In the genomic region with DNA sequence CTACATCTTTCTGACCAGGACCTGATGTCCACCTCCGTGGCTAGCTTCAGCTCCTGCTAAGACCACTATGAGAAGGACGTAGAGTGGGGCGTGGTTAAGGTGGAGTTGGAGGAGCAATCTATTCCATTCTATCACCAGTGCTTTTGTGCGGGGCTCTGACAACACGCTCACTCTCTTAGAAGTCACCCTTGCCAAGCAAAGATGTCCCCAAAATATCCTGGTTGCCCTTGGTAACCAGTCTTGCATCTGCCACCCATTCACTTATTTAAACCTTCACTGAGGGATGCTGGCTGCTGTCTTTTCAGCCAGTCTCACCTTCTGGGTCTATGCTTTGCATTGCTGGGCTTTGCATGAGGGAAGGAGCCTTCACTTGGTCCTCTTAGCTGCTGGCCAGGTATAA, we compare ENCODE assay signal across 16 mouse cellular contexts.
A peak's percentile ranks its signal among the peaks of the same experiment; 100 is the strongest.
DNase-seq lines count a peak whose midpoint lies in the region; ATAC-seq lines count a peak whose summit lies in the region.
"Had no signal": no experiment of that assay in that cellular context is flagged by ENCODE, and none has a peak within 500 bp of the region (broad histone marks: within the 10 kb centered on the region; RNA-seq: fewer than 3 reads in every experiment).

No protein-coding gene starts in this region.

- H3K27me3 ChIP-seq in midbrain, embryonic 11.5 days (ENCODE audit: control insufficient read depth, insufficient read depth, low read length), result no peaks in the 10 kb centered on the region
- H3K27me3 ChIP-seq: forebrain, embryonic 13.5 days; hindbrain, embryonic 12.5 days; limb, embryonic 15.5 days; neural tube, embryonic 12.5 days had no signal

- no peak overlapping the region for H3K9ac ChIP-seq in midbrain, embryonic 11.5 days (ENCODE audit: low read length)
- H3K9ac ChIP-seq: forebrain, embryonic 13.5 days; hindbrain, embryonic 12.5 days; limb, embryonic 15.5 days; neural tube, embryonic 12.5 days had no signal

- H3K4me2 ChIP-seq in midbrain, embryonic 11.5 days, result no peak overlapping the region
- H3K4me2 ChIP-seq: forebrain, embryonic 13.5 days; hindbrain, embryonic 12.5 days; limb, embryonic 15.5 days; neural tube, embryonic 12.5 days had no signal

- no peak for ATAC-seq in midbrain, embryonic 11.5 days (ENCODE audit: low FRiP score)
- ATAC-seq: forebrain, embryonic 13.5 days; intestine, embryonic 16.5 days had no signal

- no peaks in the 10 kb centered on the region for H3K4me1 ChIP-seq in midbrain, embryonic 11.5 days (ENCODE audit: control insufficient read depth, insufficient read depth, low read length)
- H3K4me1 ChIP-seq: forebrain, embryonic 13.5 days; hindbrain, embryonic 12.5 days; limb, embryonic 15.5 days; neural tube, embryonic 12.5 days had no signal

- 92% methylated on average over 5 of the region's 5 CpGs for WGBS in midbrain, embryonic 11.5 days

- H3K36me3 ChIP-seq in midbrain, embryonic 11.5 days (ENCODE audit: control insufficient read depth, insufficient read depth, low read length), result no peaks in the 10 kb centered on the region
- H3K36me3 ChIP-seq: hindbrain, embryonic 12.5 days; limb, embryonic 15.5 days; neural tube, embryonic 12.5 days had no signal

- H3K4me3 ChIP-seq in midbrain, embryonic 11.5 days (ENCODE audit: low read depth, low read length), result no peak overlapping the region
- H3K4me3 ChIP-seq: forebrain, embryonic 13.5 days; hindbrain, embryonic 12.5 days; limb, embryonic 15.5 days; neural tube, embryonic 12.5 days had no signal

- intact Hi-C loops in left cerebral cortex, postnatal 14 days (cut with DNase I), result no loop called here

- DNase-seq in frontal cortex, adult 2 months (ENCODE audit: extremely low spot score in 1 of 2, low spot score in 1 of 2), result peak; percentile 63 to 77
- peak; percentile 48 to 82 for DNase-seq in frontal cortex, postnatal 36 days (ENCODE audit: low spot score in 2 of 2)
- DNase-seq in left cerebral cortex, postnatal 14 days (ENCODE audit: low spot score in 2 of 2), result peak; percentile 71 to 84
- DNase-seq in right cerebral cortex, postnatal 36 days (ENCODE audit: low spot score in 2 of 2), result peak; percentile 50 to 76
- DNase-seq in adipocyte (ENCODE audit: low spot score), result no peak
- DNase-seq in midbrain, embryonic 11.5 days (ENCODE audit: low spot score, missing footprints), result no peak
- DNase-seq in heart, adult 8-10 months (ENCODE audit: low spot score), result no peak
- DNase-seq: cerebellum, adult 9-11 months; gastrocnemius, postnatal 14 days; lung, adult 18-20 months; thymus, adult 2 months had no signal

- no peak overlapping the region for H3K27ac ChIP-seq in midbrain, embryonic 11.5 days (ENCODE audit: low read depth, low read length)
- H3K27ac ChIP-seq: forebrain, embryonic 13.5 days; hindbrain, embryonic 12.5 days; limb, embryonic 15.5 days; neural tube, embryonic 12.5 days had no signal

- no peaks in the 10 kb centered on the region for H3K9me3 ChIP-seq in midbrain, embryonic 11.5 days (ENCODE audit: control insufficient read depth, low read length)
- H3K9me3 ChIP-seq: forebrain, embryonic 13.5 days; hindbrain, embryonic 12.5 days; limb, embryonic 15.5 days had no signal

Comparison
In these comparisons a context has a peak if more than half of its experiments do, and no peak if none do; other contexts are left out.
1. DNase-seq: peak in frontal cortex, adult 2 months (2 of 2), frontal cortex, postnatal 36 days (2 of 2), left cerebral cortex, postnatal 14 days (2 of 2) and right cerebral cortex, postnatal 36 days (2 of 2); none in adipocyte (single experiment), midbrain, embryonic 11.5 days (single experiment) and heart, adult 8-10 months (single experiment).